Mouse (Mus musculus) small intestine, adult 2 months (tissue): Measurements from ENCODE around the gene Fnbp4.

ENCODE experiments used
- CTCF ChIP-seq: fragments of 200-500 bp; IDR thresholded peaks from 2 replicates; pipeline ENCODE4 v1.5.1; 2012; ENCODE audit warnings: low read depth, mild to moderate bottlenecking, control low read depth, inconsistent platforms, low read length, moderate library complexity, mixed read lengths; ENCODE audit not compliant: insufficient replicate concordance, insufficient read length; ENCODE audit errors: extremely low read depth
- POLR2A ChIP-seq: fragments of 200-500 bp; IDR thresholded peaks from 2 replicates; pipeline ENCODE4 v1.6.1; 2012; ENCODE audit warnings: low read depth, mild to moderate bottlenecking, control low read depth, inconsistent platforms, low read length, moderate library complexity

GRCm38 (mm10) chr2:90816144-90816543 is 71.0 kb downstream of the Fnbp4 start:
- TF ChIP-seq CTCF (no peak), POLR2A (no peak)
